Mouse (Mus musculus): ENCODE measurements at regions not wholly inside any gene's neighbourhood (a gene's known extent, or its start where the extent isn't known, plus 50 kb on each side); places are given as distances from the start of the nearest gene placed in this dataset.

GRCm38 (mm10) chr9:59153126-59153525, 116.9 kb upstream of the Neo1 start:
- no peak for DNase-seq

- DNase-seq, result no peak
Measured at GRCm38 (mm10) chr9:59144256-59144800, 108.1 kb upstream of the Neo1 start.

- DNase-seq, result no peak
Measured at GRCm38 (mm10) chr9:59143610-59144009, 107.4 kb upstream of the Neo1 start.

- DNase-seq, result peak; percentile 28
Measured at GRCm38 (mm10) chr9:59134171-59135041, 98.2 kb upstream of the Neo1 start.

GRCm38 (mm10) chr9:59129699-59130340, 93.6 kb upstream of the Neo1 start:
- peak; percentile 13 for DNase-seq

- no peak for DNase-seq
Measured at GRCm38 (mm10) chr9:59129252-59129651, 93.0 kb upstream of the Neo1 start.

GRCm38 (mm10) chr9:59128023-59128422, 91.8 kb upstream of the Neo1 start:
- DNase-seq, result no peak

GRCm38 (mm10) chr9:59125886-59126285, 89.6 kb upstream of the Neo1 start:
- no peak for DNase-seq

GRCm38 (mm10) chr9:59116561-59116960, 80.3 kb upstream of the Neo1 start:
- peak; percentile 61 for DNase-seq

- no peak for DNase-seq
Measured at GRCm38 (mm10) chr9:59113859-59114258, 77.6 kb upstream of the Neo1 start.

GRCm38 (mm10) chr9:59099738-59100137, 63.5 kb upstream of the Neo1 start:
- no peak for DNase-seq

GRCm38 (mm10) chr9:59097564-59097963, 61.3 kb upstream of the Neo1 start:
- DNase-seq, result no peak

GRCm38 (mm10) chr9:59096551-59097268, 60.5 kb upstream of the Neo1 start:
- DNase-seq, result peak; percentile 18

- no peak for DNase-seq
Measured at GRCm38 (mm10) chr9:59095626-59096025, 59.4 kb upstream of the Neo1 start.

GRCm38 (mm10) chr9:59094106-59094505, 57.9 kb upstream of the Neo1 start:
- no peak for DNase-seq

GRCm38 (mm10) chr9:59091179-59091578, 54.9 kb upstream of the Neo1 start:
- DNase-seq, result no peak

GRCm38 (mm10) chr9:59087704-59088103, 51.5 kb upstream of the Neo1 start:
- DNase-seq, result no peak

GRCm38 (mm10) chr9:59087112-59087511, 50.9 kb upstream of the Neo1 start:
- DNase-seq, result no peak

GRCm38 (mm10) chr9:59086556-59087102, 50.4 kb upstream of the Neo1 start:
- no peak for DNase-seq

Measured in heart, postnatal 4 days (tissue).